Mouse (Mus musculus) stomach, embryonic 14.5 days (tissue): Measurements from ENCODE around the gene Tacr3. TPM values are rescaled to one million over a fixed set of nuclear protein-coding genes. Genes with fewer than 3 reads are reported as not detected.

ENCODE experiments used
- ATAC-seq: fragments of 200-750 bp; cut with Nextera tagmentation; 2 replicates; pipeline ENCODE4 v1.8.0; 2017; ENCODE audit warnings: low read depth, moderate TSS enrichment; ENCODE audit not compliant: insufficient number of reproducible peaks, insufficient read depth, low FRiP score
- H3K27ac ChIP-seq: fragments of 300-500 bp; sonication (generic); 2 replicates; pipeline ENCODE4 v1.5.1; 2014; ENCODE audit warnings: mild to moderate bottlenecking, low read length, moderate library complexity, mixed read lengths
- H3K27me3 ChIP-seq: fragments of 300-500 bp; sonication (generic); 2 replicates; pipeline ENCODE4 v1.6.1; 2014; ENCODE audit warnings: low read length, control low read depth, mixed read lengths; ENCODE audit not compliant: control insufficient read depth, insufficient read depth
- H3K36me3 ChIP-seq: fragments of 300-500 bp; sonication (generic); 2 replicates; pipeline ENCODE4 v1.6.1; 2014; ENCODE audit warnings: mild to moderate bottlenecking, control low read depth, low read length, moderate library complexity, mixed read lengths; ENCODE audit not compliant: control insufficient read depth, insufficient read depth
- H3K4me1 ChIP-seq: fragments of 300-500 bp; sonication (generic); 2 replicates; pipeline ENCODE4 v1.6.1; 2014; ENCODE audit warnings: low read length, control low read depth, mixed read lengths; ENCODE audit not compliant: control insufficient read depth, insufficient read depth
- H3K4me2 ChIP-seq: fragments of 300-500 bp; sonication (generic); replicated peaks from 2 replicates; pipeline ENCODE4 v1.6.1; 2014; ENCODE audit warnings: low read depth, low read length, control low read depth
- H3K4me3 ChIP-seq: fragments of 300-500 bp; sonication (generic); 2 replicates; pipeline ENCODE4 v1.5.1; 2014; ENCODE audit warnings: low read depth, low read length, control low read depth
- H3K9ac ChIP-seq: fragments of 300-500 bp; sonication (generic); replicated peaks from 2 replicates; pipeline ENCODE4 v1.6.1; 2014; ENCODE audit warnings: low read depth, mild to moderate bottlenecking, control low read depth, low read length, moderate library complexity, mixed read lengths
- H3K9me3 ChIP-seq: fragments of 300-500 bp; sonication (generic); 2 replicates; pipeline ENCODE4 v1.6.1; 2016; ENCODE audit warnings: low read depth, low read length, control low read depth; ENCODE audit not compliant: control insufficient read depth
- WGBS: fragments of 180-500 bp; shearing (Covaris S2); extraction: QIAGEN DNeasy Blood & Tissue Kit; methylation state at CpG from one replicate; pipeline ENCODE4 v1.1.7; 2014; 5-methylcytosine and 5-hydroxymethylcytosine counted together
- polyA plus RNA-seq: library from polyadenylated mRNA; unstranded; fragments of >200 nt; fragmentation: Nextera tagmentation; extraction: Ambion mirVana; gene quantifications from 2 replicates; pipeline ENCODE4 v1.2.1, GENCODE M21; 2014

Tacr3 gene
- polyA plus RNA-seq, result 0.17 and 0.42 TPM in 2 replicates

DNA sequence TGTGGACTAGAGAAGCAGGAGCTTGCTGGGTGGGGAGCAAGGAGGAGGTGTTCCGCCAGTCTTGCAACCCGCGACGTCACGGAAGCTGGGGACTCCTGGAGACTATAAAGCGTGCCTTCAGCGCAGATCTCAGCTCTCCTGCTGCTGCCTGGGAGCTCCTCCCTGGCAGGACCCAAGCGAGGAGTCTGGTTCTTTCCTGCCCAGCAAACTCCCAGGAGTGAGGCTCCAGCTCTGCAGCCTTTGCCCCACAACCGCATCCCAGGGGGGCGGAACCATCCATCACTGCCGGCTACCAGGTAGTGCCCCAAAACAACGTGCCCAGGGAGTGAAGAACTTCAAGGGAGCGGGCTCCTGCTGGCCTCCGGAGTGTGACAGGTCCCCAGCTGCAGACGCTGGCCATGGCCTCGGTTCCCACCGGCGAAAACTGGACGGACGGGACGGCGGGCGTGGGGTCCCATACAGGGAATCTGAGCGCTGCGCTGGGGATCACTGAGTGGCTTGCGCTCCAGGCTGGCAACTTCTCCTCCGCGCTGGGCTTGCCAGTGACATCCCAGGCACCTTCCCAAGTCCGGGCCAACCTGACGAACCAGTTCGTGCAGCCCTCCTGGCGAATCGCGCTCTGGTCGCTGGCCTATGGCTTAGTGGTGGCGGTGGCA lies at the start of gene Tacr3:
Gene Tacr3 (plus strand): TSS at position 133 of the 656 bp plus-strand sequence.
- Histone ChIP-seq H3K9me3 (no peaks in the 10 kb centered on the region), H3K36me3 (no peaks in the 10 kb centered on the region), H3K4me2 (peak within 1 kb of the TSS; percentile 81), H3K27me3 (no peaks in the 10 kb centered on the region), H3K9ac (no peak within 1 kb of the TSS), H3K4me1 (no peaks in the 10 kb centered on the region), H3K4me3 (peak within 1 kb of the TSS; percentile 30), H3K27ac (no peak within 1 kb of the TSS)
- peak; percentile 53 for ATAC-seq
- under 1% methylated on average over 36 of the region's 36 CpGs for WGBS

- no peaks in the 10 kb centered on the region for H3K36me3 ChIP-seq
- no peak overlapping the region for H3K9ac ChIP-seq
- H3K27ac ChIP-seq, result no peak overlapping the region
- H3K9me3 ChIP-seq, result no peaks in the 10 kb centered on the region
- H3K27me3 ChIP-seq, result no peaks in the 10 kb centered on the region
- no peak for ATAC-seq
- peak overlapping the region; percentile 81 for H3K4me2 ChIP-seq
- H3K4me1 ChIP-seq, result no peaks in the 10 kb centered on the region
- WGBS, result 34% methylated on average over 6 of the region's 6 CpGs
- H3K4me3 ChIP-seq, result peak overlapping the region; percentile 30
Measured at GRCm38 (mm10) chr3:134828492-134828874, 324 bp upstream of the Tacr3 start.

DNA sequence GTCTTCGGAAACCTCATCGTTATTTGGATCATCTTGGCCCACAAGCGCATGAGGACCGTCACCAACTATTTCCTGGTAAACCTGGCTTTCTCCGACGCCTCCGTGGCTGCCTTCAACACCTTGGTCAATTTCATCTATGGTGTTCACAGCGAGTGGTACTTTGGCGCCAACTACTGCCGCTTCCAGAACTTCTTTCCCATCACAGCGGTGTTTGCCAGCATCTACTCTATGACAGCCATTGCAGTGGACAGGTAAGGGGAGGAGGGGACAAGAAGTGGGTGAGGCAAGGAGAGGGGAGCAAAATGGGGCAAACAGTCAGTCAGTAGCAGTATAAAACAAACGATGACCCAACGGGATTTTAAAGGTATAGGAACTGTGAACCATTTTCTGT lies 719 bp downstream of the Tacr3 start:
- 6% methylated on average over 13 of the region's 13 CpGs for WGBS
- no peak overlapping the region for H3K9ac ChIP-seq

GRCm38 (mm10) chr3:134851342-134851741 lies 22.5 kb downstream of the Tacr3 start:
- ATAC-seq, result no peak
- no peaks in the 10 kb centered on the region for H3K9me3 ChIP-seq
- H3K9ac ChIP-seq, result no peak overlapping the region
- H3K4me3 ChIP-seq, result no peak overlapping the region
- no peaks in the 10 kb centered on the region for H3K36me3 ChIP-seq
- no peak overlapping the region for H3K4me2 ChIP-seq
- no peaks in the 10 kb centered on the region for H3K4me1 ChIP-seq
- 47% methylated on average over 4 of the region's 4 CpGs for WGBS
- H3K27ac ChIP-seq, result no peak overlapping the region
- H3K27me3 ChIP-seq, result no peaks in the 10 kb centered on the region

More for the DNA sequence above, 719 bp downstream of the Tacr3 start:
- Histone ChIP-seq H3K9me3 (no peaks in the 10 kb centered on the region), H3K36me3 (no peaks in the 10 kb centered on the region), H3K4me2 (peak overlapping the region; percentile 81), H3K4me3 (peak overlapping the region; percentile 30), H3K27ac (no peak overlapping the region), H3K4me1 (no peaks in the 10 kb centered on the region), H3K27me3 (no peaks in the 10 kb centered on the region)
- ATAC-seq, result peak; percentile 43; the same call in 1 of the 2 replicates

DNA sequence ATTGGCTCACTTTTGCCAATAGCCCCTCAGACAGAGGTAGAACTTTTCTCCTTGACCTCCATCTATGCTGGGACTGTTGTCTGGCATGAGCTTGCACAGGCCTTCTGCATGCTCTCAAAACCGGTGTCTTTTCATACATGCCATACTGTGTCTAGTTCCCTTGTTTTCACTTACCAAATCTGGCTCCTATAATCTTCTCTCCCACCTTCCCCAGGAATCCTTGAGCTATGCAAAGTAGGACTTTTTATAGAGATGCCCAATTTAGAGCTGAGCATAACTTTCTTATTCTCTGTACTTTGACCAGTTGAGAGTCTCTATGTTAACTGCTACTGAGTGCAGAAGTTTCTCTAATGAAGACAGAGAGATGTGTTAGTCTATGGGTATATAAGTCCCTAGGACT lies 48.9 kb downstream of the Tacr3 start:
- Histone ChIP-seq H3K9me3 (no peaks in the 10 kb centered on the region), H3K27me3 (no peaks in the 10 kb centered on the region), H3K36me3 (no peaks in the 10 kb centered on the region), H3K4me2 (no peak overlapping the region), H3K4me1 (no peaks in the 10 kb centered on the region), H3K27ac (no peak overlapping the region), H3K9ac (no peak overlapping the region), H3K4me3 (no peak overlapping the region)
- WGBS, result 88% methylated on average over 1 of the region's 1 CpGs
- no peak for ATAC-seq

DNA sequence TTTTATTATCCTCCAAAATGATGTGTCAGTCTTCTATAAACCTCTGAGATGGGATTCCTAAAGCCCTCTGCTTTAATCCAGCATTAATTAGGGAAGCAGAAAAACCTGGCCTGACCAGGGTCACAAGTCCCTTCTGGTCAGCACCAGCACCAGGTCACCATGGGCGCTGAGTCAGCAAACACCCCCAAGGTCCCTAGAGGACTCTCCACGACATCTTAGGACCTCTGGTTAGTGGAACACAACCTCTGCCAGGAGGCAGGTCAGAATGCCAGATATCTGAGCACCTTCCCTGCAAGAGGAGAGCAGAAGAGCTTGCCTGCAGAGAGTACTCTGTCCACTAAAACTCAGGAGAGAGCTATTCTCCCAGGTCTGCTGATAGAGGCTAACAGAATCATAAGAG lies 67.0 kb downstream of the Tacr3 start:
- no peaks in the 10 kb centered on the region for H3K36me3 ChIP-seq
- no peaks in the 10 kb centered on the region for H3K9me3 ChIP-seq
- H3K4me2 ChIP-seq, result no peak overlapping the region
- no peak for ATAC-seq
- 71% methylated on average over 2 of the region's 2 CpGs for WGBS
- no peaks in the 10 kb centered on the region for H3K27me3 ChIP-seq
- no peak overlapping the region for H3K27ac ChIP-seq
- no peaks in the 10 kb centered on the region for H3K4me1 ChIP-seq
- H3K9ac ChIP-seq, result no peak overlapping the region
- no peak overlapping the region for H3K4me3 ChIP-seq

DNA sequence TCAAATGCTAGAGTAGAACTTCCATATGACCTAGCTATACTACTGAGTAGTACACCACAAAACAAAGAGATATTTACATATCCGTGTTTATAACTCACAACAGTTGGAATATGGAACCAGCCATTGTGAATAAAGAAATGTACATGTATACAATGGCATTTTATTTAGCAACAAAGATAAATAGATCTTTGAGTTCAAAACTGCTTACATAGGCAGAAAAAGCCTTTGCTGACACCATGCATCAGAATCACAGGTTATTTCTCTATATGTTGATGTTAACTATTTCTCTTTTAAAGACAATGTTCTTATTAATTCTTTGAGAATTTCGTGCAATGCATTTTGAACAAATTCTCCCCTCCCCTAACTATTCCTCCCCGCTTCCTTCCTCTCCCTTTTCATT lies 80.1 kb downstream of the Tacr3 start:
- no peaks in the 10 kb centered on the region for H3K9me3 ChIP-seq
- no peak for ATAC-seq
- WGBS, result 80% methylated on average over 3 of the region's 3 CpGs
- no peak overlapping the region for H3K4me2 ChIP-seq
- no peaks in the 10 kb centered on the region for H3K36me3 ChIP-seq
- no peaks in the 10 kb centered on the region for H3K27me3 ChIP-seq
- H3K4me3 ChIP-seq, result no peak overlapping the region
- no peak overlapping the region for H3K9ac ChIP-seq
- no peaks in the 10 kb centered on the region for H3K4me1 ChIP-seq
- H3K27ac ChIP-seq, result no peak overlapping the region

DNA sequence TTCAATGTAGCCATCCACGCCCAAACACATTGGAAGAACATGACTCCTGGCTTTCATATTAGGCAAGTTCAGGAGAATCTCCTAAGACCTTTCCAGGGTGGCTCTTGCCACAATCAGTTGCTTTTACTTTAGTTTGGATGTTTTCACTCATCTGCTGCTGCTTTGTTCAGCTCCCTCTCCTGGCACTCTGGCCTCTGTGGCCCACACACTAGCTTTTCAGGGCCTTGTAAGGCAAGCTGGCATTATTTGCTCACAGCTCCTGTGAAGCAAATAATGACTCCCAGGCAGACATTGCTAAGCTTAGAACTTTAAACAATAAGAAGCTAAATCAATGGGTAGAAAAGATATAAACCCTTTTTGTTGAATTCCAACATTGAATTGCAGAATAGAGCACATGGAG lies 105.9 kb downstream of the Tacr3 start:
- WGBS, result 80% methylated on average over 1 of the region's 1 CpGs
- H3K27me3 ChIP-seq, result no peaks in the 10 kb centered on the region
- no peak overlapping the region for H3K4me2 ChIP-seq
- no peak for ATAC-seq
- no peak overlapping the region for H3K9ac ChIP-seq
- H3K4me1 ChIP-seq, result no peaks in the 10 kb centered on the region
- H3K36me3 ChIP-seq, result no peaks in the 10 kb centered on the region
- no peaks in the 10 kb centered on the region for H3K9me3 ChIP-seq
- H3K27ac ChIP-seq, result no peak overlapping the region
- H3K4me3 ChIP-seq, result no peak overlapping the region

DNA sequence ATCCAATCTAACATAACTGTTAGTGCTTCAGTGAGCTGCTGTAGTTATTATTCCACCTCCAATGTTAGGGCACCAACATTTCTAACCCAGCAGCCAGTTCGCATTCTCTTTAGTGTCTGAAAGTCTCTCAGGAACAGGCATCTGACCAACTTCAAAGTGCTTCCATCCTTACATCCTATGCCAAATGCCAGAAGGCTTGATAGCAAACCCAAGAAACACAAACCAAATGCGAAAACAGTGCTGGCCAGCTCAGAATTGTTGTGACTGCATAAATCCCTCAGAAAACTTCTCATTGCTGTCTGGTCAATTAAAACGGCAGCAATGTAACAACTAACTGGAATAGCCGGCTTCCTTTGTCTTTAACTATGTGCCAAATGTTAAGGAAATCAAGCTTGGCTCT lies 106.7 kb downstream of the Tacr3 start:
- no peak for ATAC-seq
- Histone ChIP-seq H3K4me1 (no peaks in the 10 kb centered on the region), H3K36me3 (no peaks in the 10 kb centered on the region), H3K9me3 (no peaks in the 10 kb centered on the region), H3K4me2 (no peak overlapping the region), H3K9ac (no peak overlapping the region), H3K4me3 (no peak overlapping the region), H3K27me3 (no peaks in the 10 kb centered on the region), H3K27ac (no peak overlapping the region)
- WGBS, result 89% methylated on average over 4 of the region's 4 CpGs
